Mouse (Mus musculus) kidney, adult 2 months (tissue): Measurements from ENCODE around the gene Lpp.

Experiments used
- CTCF ChIP-seq: fragments of 200-500 bp; conservative IDR thresholded peaks from 2 replicates; pipeline ENCODE4 v1.5.1; 2011; ENCODE audit warnings: low read depth, mild to moderate bottlenecking, control low read depth, low read length, moderate library complexity, mixed read lengths; ENCODE audit not compliant: insufficient read depth, insufficient read length
- POLR2A ChIP-seq: fragments of 200-500 bp; IDR thresholded peaks from one replicate; pipeline ENCODE4 v1.6.1; 2011; ENCODE audit warnings: low read depth, low read length, control low read depth

DNA sequence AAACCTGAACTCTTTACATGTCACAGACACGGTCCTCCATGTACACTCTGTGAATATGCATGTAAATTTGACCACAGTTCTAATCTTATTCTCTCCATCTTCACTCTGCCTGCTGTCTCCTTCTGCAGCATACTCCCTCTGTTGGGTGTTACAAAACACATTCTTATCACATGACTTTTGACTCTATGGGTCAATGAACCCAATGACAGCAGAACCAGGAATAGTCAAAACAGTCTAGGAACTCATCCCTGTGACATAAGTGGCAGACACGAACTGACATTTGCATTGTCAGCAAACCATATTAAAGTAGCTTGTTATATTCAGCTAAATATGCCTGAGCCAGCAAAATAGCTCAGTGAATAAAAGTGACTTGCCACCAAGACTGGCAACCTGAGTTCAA lies 383.7 kb downstream of the Lpp start:
- no peak for TF ChIP-seq CTCF
- no peak for TF ChIP-seq POLR2A
